ENCODE assay signal across 8 mouse cellular contexts in genomic region chr11:102398007-102398825, GRCm38 (mm10). TPM values are rescaled to one million over a fixed set of nuclear protein-coding genes. Genes with fewer than 3 reads are reported as not detected.
DNase-seq lines count a peak whose midpoint lies in the region; ATAC-seq and TF ChIP-seq lines count a peak whose summit lies in the region.

No protein-coding gene starts in this region.

- no peak for TF ChIP-seq POLR2A in myocyte (IDR thresholded peaks at IDR 0.05; ENCODE audit: insufficient read length, low read depth)

- H3K4me1 ChIP-seq in heart, embryonic 10.5 days, result peaks cover 40% of the 10 kb centered on the region
- peaks cover 13% of the 10 kb centered on the region for H3K4me1 ChIP-seq in heart, embryonic 11.5 days (ENCODE audit: control insufficient read depth, insufficient read depth, low read length)
- H3K4me1 ChIP-seq in midbrain, embryonic 11.5 days (ENCODE audit: control insufficient read depth, insufficient read depth, low read length), result peaks cover 34% of the 10 kb centered on the region
- H3K4me1 ChIP-seq in midbrain, embryonic 10.5 days, result peaks cover 78% of the 10 kb centered on the region

- H3K4me3 ChIP-seq in heart, embryonic 10.5 days, result no peak overlapping the region
- H3K4me3 ChIP-seq in heart, embryonic 11.5 days (ENCODE audit: low read depth, low read length), result no peak overlapping the region
- H3K4me3 ChIP-seq in midbrain, embryonic 11.5 days (ENCODE audit: low read depth, low read length), result no peak overlapping the region
- H3K4me3 ChIP-seq in midbrain, embryonic 10.5 days, result no peak overlapping the region
- no peak overlapping the region for H3K4me3 ChIP-seq in myocyte

- no peak overlapping the region for H3K9ac ChIP-seq in heart, embryonic 11.5 days (ENCODE audit: low read depth, low read length)
- H3K9ac ChIP-seq in midbrain, embryonic 11.5 days (ENCODE audit: low read length), result no peak overlapping the region

- no peak for ATAC-seq in heart, embryonic 11.5 days (replicated peaks; ENCODE audit: insufficient number of reproducible peaks, low FRiP score, low TSS enrichment)
- no peak for ATAC-seq in midbrain, embryonic 11.5 days (ENCODE audit: low FRiP score)

- H3K27ac ChIP-seq in heart, embryonic 10.5 days, result no peak overlapping the region
- H3K27ac ChIP-seq in heart, embryonic 11.5 days (ENCODE audit: low read depth, low read length), result no peak overlapping the region
- H3K27ac ChIP-seq in midbrain, embryonic 11.5 days (ENCODE audit: low read depth, low read length), result no peak overlapping the region
- no peak overlapping the region for H3K27ac ChIP-seq in midbrain, embryonic 10.5 days (replicated peaks)

- H3K9me3 ChIP-seq in heart, embryonic 10.5 days, result no peaks in the 10 kb centered on the region
- H3K9me3 ChIP-seq in heart, embryonic 11.5 days (replicated peaks; ENCODE audit: control insufficient read depth, low read length), result no peaks in the 10 kb centered on the region
- no peaks in the 10 kb centered on the region for H3K9me3 ChIP-seq in midbrain, embryonic 11.5 days (ENCODE audit: control insufficient read depth, low read length)
- no peaks in the 10 kb centered on the region for H3K9me3 ChIP-seq in midbrain, embryonic 10.5 days (replicated peaks)

- WGBS in heart, embryonic 10.5 days, result 73% methylated on average over 20 of the region's 20 CpGs
- 70% methylated on average over 20 of the region's 20 CpGs for WGBS in heart, embryonic 11.5 days (ENCODE audit: insufficient replicate concordance)
- 84% methylated on average over 20 of the region's 20 CpGs for WGBS in midbrain, embryonic 11.5 days
- 86% methylated on average over 20 of the region's 20 CpGs for WGBS in midbrain, embryonic 10.5 days

- no peak overlapping the region for H3K4me2 ChIP-seq in heart, embryonic 11.5 days
- H3K4me2 ChIP-seq in midbrain, embryonic 11.5 days, result no peak overlapping the region
- no peak overlapping the region for H3K4me2 ChIP-seq in myocyte (ENCODE audit: low read depth)

- no peak overlapping the region for H3ac ChIP-seq in myocyte (ENCODE audit: control insufficient read depth, insufficient read length)

- H3K36me3 ChIP-seq in heart, embryonic 10.5 days, result peaks cover 15% of the 10 kb centered on the region
- H3K36me3 ChIP-seq in heart, embryonic 11.5 days (ENCODE audit: control insufficient read depth, insufficient read depth, low read length), result peaks cover 8% of the 10 kb centered on the region
- peaks cover 3% of the 10 kb centered on the region; the same call in 1 of the 2 replicates for H3K36me3 ChIP-seq in midbrain, embryonic 11.5 days (ENCODE audit: control insufficient read depth, insufficient read depth, low read length)
- H3K36me3 ChIP-seq in midbrain, embryonic 10.5 days, result peaks cover 43% of the 10 kb centered on the region
- H3K36me3 ChIP-seq in myocyte (ENCODE audit: control insufficient read depth, insufficient read depth), result peaks cover 9% of the 10 kb centered on the region

- no peaks in the 10 kb centered on the region for H3K79me2 ChIP-seq in myocyte (ENCODE audit: control insufficient read depth, insufficient read depth)

- peaks cover 96% of the 10 kb centered on the region for H3K27me3 ChIP-seq in heart, embryonic 10.5 days (ENCODE audit: insufficient read depth, poor library complexity, severe bottlenecking)
- peaks cover 72% of the 10 kb centered on the region for H3K27me3 ChIP-seq in heart, embryonic 11.5 days (ENCODE audit: control insufficient read depth, insufficient read depth, low read length)
- H3K27me3 ChIP-seq in midbrain, embryonic 11.5 days (ENCODE audit: control insufficient read depth, insufficient read depth, low read length), result peaks cover 23% of the 10 kb centered on the region
- peaks cover 79% of the 10 kb centered on the region for H3K27me3 ChIP-seq in midbrain, embryonic 10.5 days (ENCODE audit: low read depth, poor library complexity, severe bottlenecking)
- no peaks in the 10 kb centered on the region for H3K27me3 ChIP-seq in myocyte (ENCODE audit: control insufficient read depth, insufficient read depth, insufficient read length)

- peak; percentile 75 for DNase-seq in heart, embryonic 10.5 days (ENCODE audit: low spot score)
- peak; percentile 79 for DNase-seq in midbrain, embryonic 11.5 days (ENCODE audit: low spot score, missing footprints)
- no peak for DNase-seq in midbrain, embryonic 10.5 days (ENCODE audit: low spot score)
- peak; percentile 65 to 74 for DNase-seq in cerebellum, postnatal 25 days
- no peak for DNase-seq in spleen, postnatal 36 days (ENCODE audit: low spot score in 2 of 2)
- no peak for DNase-seq in thymus, postnatal 14 days

TF ChIP-seq in myocyte, 11 proteins besides CTCF, POLR2A, EP300 and RAD21:
- TF ChIP-seq MYOG (IDR thresholded peaks at IDR 0.05; ENCODE audit: control insufficient read depth in 1 of 3, insufficient read depth in 1 of 3, insufficient read length in 2 of 3, low read depth in 2 of 3) (no peak), POLR2AphosphoS2 (IDR thresholded peaks at IDR 0.05; ENCODE audit: insufficient read length, low read depth) (peak; percentile 5)

RNA-seq across cellular contexts. Expression of gene Rundc3a, which starts 5.0 kb away (rescaled TPM):
- 0.74 and 1.8 TPM in 2 replicates for polyA plus RNA-seq in heart, embryonic 10.5 days (2016; fragmentation: Nextera tagmentation; extraction: Ambion mirVana)
- polyA plus RNA-seq in heart, embryonic 11.5 days (2014; fragmentation: Nextera tagmentation; extraction: Ambion mirVana), result 1.3 TPM in 2 replicates
- polyA plus RNA-seq in midbrain, embryonic 11.5 days (2014; fragmentation: Nextera tagmentation; extraction: Ambion mirVana), result 42.0 and 43.0 TPM in 2 replicates
- 21.5 and 40.7 TPM in 2 replicates for polyA plus RNA-seq in midbrain, embryonic 10.5 days (2016; fragmentation: Nextera tagmentation; extraction: Ambion mirVana)
- 10.3 TPM for polyA plus RNA-seq in myocyte (2012; fragmentation: generic; extraction: Trizol)

RNA-seq across cellular contexts. Expression of gene Slc25a39, which starts 9.5 kb away (rescaled TPM):
- 313 and 314 TPM in 2 replicates for polyA plus RNA-seq in heart, embryonic 10.5 days (2016; fragmentation: Nextera tagmentation; extraction: Ambion mirVana)
- polyA plus RNA-seq in heart, embryonic 11.5 days (2014; fragmentation: Nextera tagmentation; extraction: Ambion mirVana), result 274 and 281 TPM in 2 replicates
- polyA plus RNA-seq in midbrain, embryonic 11.5 days (2014; fragmentation: Nextera tagmentation; extraction: Ambion mirVana), result 167 and 193 TPM in 2 replicates
- polyA plus RNA-seq in midbrain, embryonic 10.5 days (2016; fragmentation: Nextera tagmentation; extraction: Ambion mirVana), result 234 and 249 TPM in 2 replicates
- 274 TPM for polyA plus RNA-seq in myocyte (2012; fragmentation: generic; extraction: Trizol)

RNA-seq across cellular contexts. Expression of gene Grn, which starts 31.9 kb away (rescaled TPM):
- polyA plus RNA-seq in heart, embryonic 10.5 days (2016; fragmentation: Nextera tagmentation; extraction: Ambion mirVana), result 109 and 151 TPM in 2 replicates
- 110 and 113 TPM in 2 replicates for polyA plus RNA-seq in heart, embryonic 11.5 days (2014; fragmentation: Nextera tagmentation; extraction: Ambion mirVana)
- 36.8 and 39.3 TPM in 2 replicates for polyA plus RNA-seq in midbrain, embryonic 11.5 days (2014; fragmentation: Nextera tagmentation; extraction: Ambion mirVana)
- polyA plus RNA-seq in midbrain, embryonic 10.5 days (2016; fragmentation: Nextera tagmentation; extraction: Ambion mirVana), result 63.5 and 77.1 TPM in 2 replicates
- 174 TPM for polyA plus RNA-seq in myocyte (2012; fragmentation: generic; extraction: Trizol)

RNA-seq across cellular contexts. Expression of gene Slc4a1, which starts 32.2 kb away (rescaled TPM):
- polyA plus RNA-seq in heart, embryonic 10.5 days (2016; fragmentation: Nextera tagmentation; extraction: Ambion mirVana), result 88.9 and 128 TPM in 2 replicates
- 102 and 112 TPM in 2 replicates for polyA plus RNA-seq in heart, embryonic 11.5 days (2014; fragmentation: Nextera tagmentation; extraction: Ambion mirVana)
- 30.6 and 31.3 TPM in 2 replicates for polyA plus RNA-seq in midbrain, embryonic 11.5 days (2014; fragmentation: Nextera tagmentation; extraction: Ambion mirVana)
- 33.8 and 33.9 TPM in 2 replicates for polyA plus RNA-seq in midbrain, embryonic 10.5 days (2016; fragmentation: Nextera tagmentation; extraction: Ambion mirVana)
- not detected for polyA plus RNA-seq in myocyte (2012; fragmentation: generic; extraction: Trizol)

RNA-seq across cellular contexts. Expression of gene Fam171a2, which starts 49.3 kb away (rescaled TPM):
- polyA plus RNA-seq in heart, embryonic 10.5 days (2016; fragmentation: Nextera tagmentation; extraction: Ambion mirVana), result 1.7 and 3.6 TPM in 2 replicates
- 3.1 and 5.1 TPM in 2 replicates for polyA plus RNA-seq in heart, embryonic 11.5 days (2014; fragmentation: Nextera tagmentation; extraction: Ambion mirVana)
- polyA plus RNA-seq in midbrain, embryonic 11.5 days (2014; fragmentation: Nextera tagmentation; extraction: Ambion mirVana), result 7.2 and 10.6 TPM in 2 replicates
- polyA plus RNA-seq in midbrain, embryonic 10.5 days (2016; fragmentation: Nextera tagmentation; extraction: Ambion mirVana), result 3.0 and 4.0 TPM in 2 replicates
- 162 TPM for polyA plus RNA-seq in myocyte (2012; fragmentation: generic; extraction: Trizol)

Comparison
In these comparisons a context has a peak if more than half of its experiments do, and no peak if none do; other contexts are left out.
1. DNase-seq: peak in heart, embryonic 10.5 days (single experiment), midbrain, embryonic 11.5 days (single experiment) and cerebellum, postnatal 25 days (2 of 2); none in midbrain, embryonic 10.5 days (single experiment), spleen, postnatal 36 days (0 of 2) and thymus, postnatal 14 days (single experiment).